Mouse (Mus musculus): ENCODE measurements around the gene Higd1c.

- TF ChIP-seq CTCF (IDR thresholded peaks at IDR 0.05; ENCODE audit: low read depth) (no peak), EP300 (IDR thresholded peaks at IDR 0.05; ENCODE audit: low read depth) (no peak)
Observed at GRCm38 (mm10) chr15:100388886-100389285, 24.5 kb downstream of the Higd1c start.
